Mouse (Mus musculus): Measurements from ENCODE around the gene Mettl21a. TPM values are rescaled to one million over a fixed set of nuclear protein-coding genes. Genes with fewer than 3 reads are reported as not detected.
"Not testable (repeated sequence)": the region's sequence is repeated elsewhere in the genome, so short reads cannot be mapped to it uniquely, and the experiment has no call there.

The Mettl21a gene
- 17.7 and 20.2 TPM in 2 replicates for polyA plus RNA-seq (2015; fragmentation: Nextera tagmentation; extraction: Ambion mirVana)

DNA sequence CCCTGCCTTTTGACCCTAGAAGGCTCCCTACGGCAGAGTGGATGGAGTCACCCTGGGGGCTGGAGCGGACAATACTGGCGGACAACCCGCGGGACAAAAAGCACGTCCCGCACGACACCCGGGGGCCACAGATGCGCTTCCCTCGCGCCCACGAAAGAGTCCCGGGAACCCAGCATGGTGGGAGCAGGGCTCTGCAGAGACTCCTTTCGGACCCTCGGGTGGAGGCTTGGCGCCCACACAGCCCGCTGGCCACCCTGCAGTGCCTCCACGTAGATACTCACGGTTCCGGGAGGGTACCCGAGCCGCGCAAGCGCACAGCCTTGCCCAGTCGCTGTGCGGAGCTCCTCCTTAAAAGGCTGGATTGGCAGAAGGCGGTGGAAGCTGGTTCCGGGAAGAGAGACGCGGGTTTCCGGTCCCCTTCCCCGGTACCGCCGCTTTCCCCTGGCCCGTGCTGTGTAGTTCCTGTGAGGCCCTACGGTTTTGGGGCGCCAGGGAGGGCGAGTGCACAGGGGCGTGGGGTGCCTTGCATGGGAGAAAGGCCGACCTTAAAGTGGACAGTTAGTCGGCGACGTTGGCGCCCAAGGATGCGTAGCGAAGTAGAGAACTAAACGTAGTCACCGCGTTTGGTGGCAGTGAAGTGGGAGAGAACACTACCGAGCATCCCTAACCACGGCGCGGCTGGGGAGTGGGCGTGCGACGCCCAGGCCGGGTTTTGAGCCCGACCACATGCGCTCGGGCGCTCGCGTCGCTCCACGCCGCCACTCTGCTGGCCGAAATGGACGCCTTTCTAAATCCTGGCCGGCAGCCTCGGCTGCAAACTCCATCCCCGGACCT is at the start of gene Mettl21a:
Gene Mettl21a (minus strand): TSS at position 362 of the 834 bp plus-strand sequence.
- no peaks in the 10 kb centered on the region for H3K9me3 ChIP-seq (replicated peaks)
- H3K4me1 ChIP-seq: peaks cover 31% of the 10 kb centered on the region
- peak within 1 kb of the TSS; percentile 84 for H3K4me3 ChIP-seq (replicated peaks)
- H3K4me2 ChIP-seq: peak within 1 kb of the TSS; percentile 90
- peaks cover 15% of the 10 kb centered on the region for H3K36me3 ChIP-seq
- peak within 1 kb of the TSS; percentile 99 for H3K27ac ChIP-seq
- peak; percentile 95 for ATAC-seq (replicated peaks; ENCODE audit: low FRiP score)
- peak within 1 kb of the TSS; percentile 84 for H3K9ac ChIP-seq
- WGBS: under 1% methylated on average over 72 of the region's 72 CpGs
- H3K27me3 ChIP-seq: no peaks in the 10 kb centered on the region

DNA sequence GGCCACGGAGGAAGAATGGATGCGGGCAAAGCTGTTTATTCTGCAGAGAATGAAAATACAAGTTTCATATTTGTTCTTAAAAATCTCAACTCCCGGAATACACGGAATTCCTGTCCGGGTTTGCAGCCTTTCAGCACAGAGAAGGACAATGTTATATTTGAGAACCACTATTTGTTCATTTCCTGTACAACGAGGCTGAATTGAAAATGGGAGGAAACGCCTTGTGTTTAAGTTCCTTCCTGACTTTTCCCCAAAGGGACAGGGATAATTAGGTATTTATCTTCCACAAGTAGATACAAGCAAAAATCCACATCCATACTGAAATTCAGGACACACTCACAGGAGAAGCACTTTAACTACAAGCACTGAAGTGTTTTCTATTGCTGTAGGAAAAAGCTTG is 41.8 kb upstream of the Mettl21a start:
- H3K27ac ChIP-seq: peak overlapping the region; percentile 62
- H3K9me3 ChIP-seq (replicated peaks): no peaks in the 10 kb centered on the region
- no peaks in the 10 kb centered on the region for H3K27me3 ChIP-seq
- no peak overlapping the region for H3K4me2 ChIP-seq
- 55% methylated on average over 7 of the region's 7 CpGs for WGBS
- no peaks in the 10 kb centered on the region for H3K36me3 ChIP-seq
- no peak overlapping the region for H3K9ac ChIP-seq
- ATAC-seq (replicated peaks; ENCODE audit: low FRiP score): no peak
- no peak overlapping the region for H3K4me3 ChIP-seq (replicated peaks)
- no peaks in the 10 kb centered on the region for H3K4me1 ChIP-seq

DNA sequence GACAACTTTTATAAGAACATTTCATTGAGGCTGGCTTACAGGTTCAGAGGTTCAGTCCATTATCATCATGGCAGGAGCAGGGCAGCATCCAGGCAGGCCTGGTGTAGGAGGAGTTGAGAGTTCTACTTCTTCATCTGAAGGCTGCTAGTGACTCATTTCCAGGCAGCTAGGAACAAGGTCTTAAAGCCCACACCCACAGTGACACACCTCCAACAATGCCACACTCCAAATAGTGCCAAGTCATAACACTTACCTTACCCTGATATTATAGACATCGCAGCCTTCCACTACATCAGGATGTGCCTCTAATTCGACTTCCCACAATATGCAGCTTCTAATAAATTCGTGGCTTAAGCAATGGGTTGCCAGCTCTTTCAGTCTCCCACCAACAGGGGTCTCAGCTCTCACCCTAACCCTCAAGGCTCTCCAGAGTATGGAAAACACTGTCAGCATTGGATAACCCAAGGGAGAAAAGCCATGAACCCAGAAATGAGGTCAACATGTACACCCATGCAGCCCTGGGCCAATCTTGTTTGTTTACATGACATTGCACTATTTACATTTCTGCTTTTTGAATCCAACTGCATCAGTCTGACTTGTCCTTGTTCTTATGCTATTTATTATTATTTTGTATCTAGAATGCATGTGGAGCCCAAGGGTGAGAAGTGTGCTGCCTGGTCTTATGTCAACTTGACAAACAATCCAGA is 39.5 kb upstream of the Mettl21a start:
- Histone ChIP-seq H3K4me3 (replicated peaks) (no peak overlapping the region), H3K4me2 (no peak overlapping the region), H3K4me1 (no peaks in the 10 kb centered on the region), H3K36me3 (no peaks in the 10 kb centered on the region), H3K27me3 (no peaks in the 10 kb centered on the region), H3K9ac (no peak overlapping the region), H3K9me3 (replicated peaks) (no peaks in the 10 kb centered on the region), H3K27ac (no peak overlapping the region)
- WGBS: 86% methylated on average over 3 of the region's 3 CpGs
- no peak for ATAC-seq (replicated peaks; ENCODE audit: low FRiP score)

DNA sequence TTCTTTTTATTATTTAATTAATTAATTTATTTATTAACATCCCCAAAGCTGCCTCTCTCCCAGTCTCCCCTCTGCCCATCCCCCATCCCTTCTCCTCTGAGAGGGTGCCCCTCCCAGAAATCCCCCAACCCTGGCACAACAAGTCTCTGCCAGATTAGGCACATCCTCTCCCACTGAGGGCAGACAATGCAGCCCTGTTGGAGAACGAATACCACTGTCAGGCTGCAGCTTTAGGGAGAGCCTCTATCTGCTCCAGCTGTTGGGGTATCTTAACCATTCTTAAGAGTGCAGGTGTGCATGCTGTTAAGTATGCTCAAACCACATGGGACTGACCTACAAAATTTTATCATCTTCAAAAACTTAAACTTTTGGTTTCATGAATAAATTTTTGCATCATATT is 38.4 kb upstream of the Mettl21a start:
- 26% methylated on average over 1 of the region's 1 CpGs for WGBS
- H3K4me1 ChIP-seq: no peaks in the 10 kb centered on the region
- no peaks in the 10 kb centered on the region for H3K9me3 ChIP-seq (replicated peaks)

DNA sequence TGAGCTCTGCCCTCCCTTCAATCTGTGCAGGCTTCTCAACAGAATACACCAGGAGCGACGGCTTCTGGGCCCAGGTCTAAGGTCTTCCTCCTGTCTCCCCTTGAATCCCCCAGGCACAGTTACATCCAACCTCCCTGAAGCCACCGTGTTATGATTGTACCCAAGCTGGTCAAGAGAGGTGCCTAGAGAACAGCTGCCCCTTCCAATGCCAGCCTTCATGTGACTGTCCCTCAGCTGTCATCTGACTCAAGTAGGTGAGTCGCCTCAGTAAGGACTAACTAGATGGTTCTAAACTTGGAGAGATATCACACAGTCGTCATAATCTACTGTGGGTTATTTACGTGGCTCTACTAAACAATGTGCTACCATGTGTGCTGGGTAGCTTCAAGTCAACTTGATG is 36.7 kb upstream of the Mettl21a start:
- Histone ChIP-seq H3K4me1 (no peaks in the 10 kb centered on the region), H3K27ac (no peak overlapping the region), H3K27me3 (no peaks in the 10 kb centered on the region), H3K9me3 (replicated peaks) (no peaks in the 10 kb centered on the region), H3K4me2 (no peak overlapping the region), H3K4me3 (replicated peaks) (no peak overlapping the region), H3K36me3 (no peaks in the 10 kb centered on the region), H3K9ac (no peak overlapping the region)
- WGBS: 94% methylated on average over 6 of the region's 6 CpGs
- no peak for ATAC-seq (replicated peaks; ENCODE audit: low FRiP score)

More for the DNA sequence above, 38.4 kb upstream of the Mettl21a start:
- no peaks in the 10 kb centered on the region for H3K36me3 ChIP-seq
- H3K4me2 ChIP-seq: no peak overlapping the region
- no peak overlapping the region for H3K27ac ChIP-seq
- no peak overlapping the region for H3K9ac ChIP-seq
- H3K4me3 ChIP-seq (replicated peaks): no peak overlapping the region
- H3K27me3 ChIP-seq: no peaks in the 10 kb centered on the region
- no peak for ATAC-seq (replicated peaks; ENCODE audit: low FRiP score)

DNA sequence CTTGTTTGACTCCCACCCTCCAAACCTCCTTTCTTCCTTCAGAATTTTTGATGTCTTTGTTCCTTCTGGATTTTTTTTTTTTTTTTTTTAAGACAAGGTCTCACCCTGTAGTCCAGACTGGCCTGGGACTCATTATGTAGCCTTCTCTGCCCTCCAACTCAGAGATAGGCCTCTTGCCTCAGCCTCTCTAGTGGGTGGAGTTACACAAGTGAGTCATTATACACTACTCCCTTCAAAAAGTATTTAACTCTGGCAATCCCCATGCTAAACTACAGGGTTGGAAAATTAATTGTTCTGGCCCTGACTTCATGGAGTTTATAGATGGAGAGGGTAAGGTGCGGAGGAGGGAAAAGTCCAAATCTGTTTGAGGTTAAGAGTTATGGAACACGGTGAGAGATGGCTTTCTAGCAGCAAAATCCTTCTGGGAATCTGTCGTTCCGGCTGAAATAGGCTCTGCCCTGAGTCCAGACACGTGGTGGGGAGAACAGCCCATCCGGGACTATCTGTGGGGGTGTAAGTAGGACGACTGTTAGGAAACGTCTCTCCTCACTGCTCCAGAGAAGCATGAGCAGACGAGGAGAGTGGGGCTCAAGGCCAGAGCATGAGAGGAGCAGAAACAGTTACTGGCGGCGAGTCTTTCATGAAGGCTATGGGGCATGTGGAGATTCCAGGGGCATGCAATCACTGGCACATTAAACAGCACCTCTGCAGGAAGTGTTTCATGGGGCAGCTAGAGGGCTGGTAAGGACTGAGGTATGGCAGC is 32.5 kb upstream of the Mettl21a start:
- H3K36me3 ChIP-seq: no peaks in the 10 kb centered on the region
- no peaks in the 10 kb centered on the region for H3K27me3 ChIP-seq
- no peaks in the 10 kb centered on the region for H3K4me1 ChIP-seq
- no peak overlapping the region for H3K9ac ChIP-seq
- H3K4me2 ChIP-seq: no peak overlapping the region
- 63% methylated on average over 11 of the region's 11 CpGs for WGBS
- H3K4me3 ChIP-seq (replicated peaks): no peak overlapping the region
- no peak overlapping the region for H3K27ac ChIP-seq
- H3K9me3 ChIP-seq (replicated peaks): no peaks in the 10 kb centered on the region
- ATAC-seq (replicated peaks; ENCODE audit: low FRiP score): no peak

DNA sequence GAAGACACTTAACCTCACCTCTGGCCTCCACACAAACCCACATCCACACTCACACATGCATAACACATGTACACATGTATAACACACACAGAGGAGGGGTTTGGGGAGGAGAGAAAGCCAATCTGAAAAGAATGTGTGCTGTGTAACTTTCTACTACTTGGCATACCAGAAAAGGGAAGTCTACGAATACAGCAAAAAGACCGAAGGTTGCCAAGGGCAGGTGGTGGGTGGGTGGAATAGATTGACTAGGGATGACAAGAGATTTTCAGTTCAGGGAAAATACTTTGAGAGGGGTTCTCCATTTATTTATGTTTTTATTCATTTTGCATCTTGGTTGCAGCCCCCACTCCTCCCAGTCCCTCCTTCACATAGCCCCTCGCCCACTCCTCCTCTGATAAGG is 27.5 kb upstream of the Mettl21a start:
- H3K9me3 ChIP-seq (replicated peaks): no peaks in the 10 kb centered on the region
- H3K4me2 ChIP-seq: no peak overlapping the region
- no peak for ATAC-seq (replicated peaks; ENCODE audit: low FRiP score)
- no peaks in the 10 kb centered on the region for H3K4me1 ChIP-seq
- H3K9ac ChIP-seq: no peak overlapping the region
- H3K27ac ChIP-seq: no peak overlapping the region
- H3K27me3 ChIP-seq: no peaks in the 10 kb centered on the region
- 92% methylated on average over 3 of the region's 3 CpGs for WGBS
- H3K4me3 ChIP-seq (replicated peaks): no peak overlapping the region
- no peaks in the 10 kb centered on the region for H3K36me3 ChIP-seq

DNA sequence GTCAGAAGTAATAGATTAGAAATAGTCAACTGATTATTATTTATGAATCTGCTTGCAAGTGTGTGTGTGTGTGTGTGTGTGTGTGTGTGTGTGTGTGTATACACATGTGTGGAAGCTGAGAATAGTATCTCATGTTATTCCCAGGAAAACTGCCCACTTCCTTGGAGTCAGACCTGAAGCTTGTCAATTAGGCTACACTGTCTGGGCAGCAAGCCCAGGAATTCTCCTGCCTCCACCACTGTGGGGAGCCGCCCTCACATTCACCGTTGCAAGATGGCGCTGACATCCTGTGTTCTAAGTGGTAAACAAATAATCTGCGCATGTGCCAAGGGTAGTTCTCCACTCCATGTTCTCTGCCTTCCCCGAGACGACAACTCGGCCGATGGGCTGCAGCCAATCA is 25.5 kb upstream of the Mettl21a start:
- WGBS: 95% methylated on average over 8 of the region's 8 CpGs
- not testable (repeated sequence) for H3K4me2 ChIP-seq; H3K9ac ChIP-seq; H3K36me3 ChIP-seq; H3K27me3 ChIP-seq; H3K4me1 ChIP-seq; H3K9me3 ChIP-seq (replicated peaks); H3K4me3 ChIP-seq (replicated peaks); H3K27ac ChIP-seq; ATAC-seq (replicated peaks; ENCODE audit: low FRiP score)

DNA sequence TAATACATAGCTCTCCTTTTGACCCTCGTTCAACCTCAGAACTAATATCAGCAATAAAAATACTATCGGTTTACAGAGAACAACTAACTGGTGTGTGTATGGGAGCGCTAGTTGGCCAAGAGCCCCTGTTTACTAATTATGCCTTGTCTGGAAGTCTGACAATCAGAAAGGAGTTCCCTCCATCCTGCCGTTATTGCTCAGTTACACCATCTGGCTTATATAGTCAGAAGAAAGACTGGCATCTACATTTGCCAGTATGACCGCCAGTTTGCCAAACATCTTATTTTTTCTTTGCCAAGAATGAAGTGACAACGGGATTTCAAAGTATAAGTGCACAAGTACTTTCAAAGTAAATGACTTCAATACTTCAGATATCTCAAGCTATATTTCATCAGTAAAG is 24.0 kb upstream of the Mettl21a start:
- Histone ChIP-seq H3K9me3 (replicated peaks) (no peaks in the 10 kb centered on the region), H3K27me3 (no peaks in the 10 kb centered on the region), H3K36me3 (no peaks in the 10 kb centered on the region), H3K4me2 (no peak overlapping the region), H3K27ac (no peak overlapping the region), H3K9ac (no peak overlapping the region), H3K4me1 (no peaks in the 10 kb centered on the region), H3K4me3 (replicated peaks) (no peak overlapping the region)
- 87% methylated on average over 6 of the region's 6 CpGs for WGBS
- no peak for ATAC-seq (replicated peaks; ENCODE audit: low FRiP score)

DNA sequence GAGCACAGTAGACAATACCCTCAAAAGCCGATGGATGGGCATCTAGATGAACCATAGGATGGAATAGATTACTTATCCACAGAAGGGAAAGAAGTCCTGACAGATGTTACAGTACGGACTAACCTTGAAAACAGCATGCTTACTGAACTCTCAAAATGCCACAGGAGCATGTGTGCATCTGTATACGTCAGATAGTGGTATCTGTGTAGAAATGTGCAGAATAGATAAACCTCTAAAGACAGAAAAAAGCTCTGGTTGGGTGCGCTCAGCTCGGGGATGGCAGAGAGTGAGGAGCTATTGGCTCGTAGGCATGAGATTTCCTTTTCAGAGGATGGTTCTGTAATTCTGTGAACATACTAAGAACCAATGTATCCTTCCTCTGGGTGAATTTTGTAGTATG is 22.2 kb upstream of the Mettl21a start:
- Histone ChIP-seq H3K4me2 (no peak overlapping the region), H3K4me3 (replicated peaks) (no peak overlapping the region), H3K27me3 (no peaks in the 10 kb centered on the region), H3K9ac (no peak overlapping the region), H3K27ac (no peak overlapping the region), H3K9me3 (replicated peaks) (no peaks in the 10 kb centered on the region), H3K4me1 (no peaks in the 10 kb centered on the region), H3K36me3 (no peaks in the 10 kb centered on the region)
- no peak for ATAC-seq (replicated peaks; ENCODE audit: low FRiP score)
- WGBS: 88% methylated on average over 6 of the region's 6 CpGs

DNA sequence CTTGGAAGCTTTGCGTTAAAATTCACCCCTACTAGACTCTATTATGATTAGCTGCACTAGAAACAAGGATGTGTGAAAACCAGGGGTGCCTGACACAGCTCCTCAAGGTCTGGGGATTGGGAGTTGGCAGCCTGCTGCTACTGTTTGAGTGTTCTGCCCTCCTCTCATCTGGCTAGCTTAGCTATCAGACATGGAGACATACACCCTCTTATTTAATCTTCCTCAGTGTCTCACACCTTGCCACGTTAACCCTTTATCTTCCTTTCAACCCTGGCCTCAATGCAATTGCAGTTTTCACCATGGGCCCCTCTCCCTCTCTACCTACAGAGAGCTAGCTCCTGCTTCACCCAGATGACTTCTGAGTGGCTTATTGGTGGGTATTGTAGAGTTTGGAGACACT is 18.6 kb upstream of the Mettl21a start:
- Histone ChIP-seq H3K9ac (no peak overlapping the region), H3K27ac (no peak overlapping the region), H3K4me3 (replicated peaks) (no peak overlapping the region), H3K36me3 (no peaks in the 10 kb centered on the region), H3K9me3 (replicated peaks) (no peaks in the 10 kb centered on the region), H3K4me2 (no peak overlapping the region), H3K4me1 (no peaks in the 10 kb centered on the region), H3K27me3 (no peaks in the 10 kb centered on the region)
- WGBS: 57% methylated on average over 2 of the region's 2 CpGs
- no peak for ATAC-seq (replicated peaks; ENCODE audit: low FRiP score)

DNA sequence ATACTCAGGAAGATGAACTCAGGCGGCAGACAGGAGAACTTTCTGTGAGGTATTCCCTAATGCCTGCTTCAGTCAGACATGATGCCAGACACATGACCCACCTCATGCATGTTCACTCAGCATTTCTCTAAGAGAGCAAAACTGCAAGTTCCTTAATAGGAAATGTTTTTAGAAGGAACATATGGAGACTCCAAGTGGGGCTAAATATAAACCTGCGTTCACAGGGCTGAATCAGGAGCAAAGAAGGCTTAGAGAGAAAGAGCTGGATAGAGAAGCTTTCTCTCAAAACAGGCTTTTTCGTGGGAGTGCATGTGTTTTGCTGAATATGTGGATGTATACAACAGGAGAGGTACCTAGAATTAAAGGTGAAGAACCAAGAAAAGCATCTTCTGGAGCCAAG is 16.2 kb upstream of the Mettl21a start:
- Histone ChIP-seq H3K9me3 (replicated peaks) (no peaks in the 10 kb centered on the region), H3K4me1 (no peaks in the 10 kb centered on the region), H3K27ac (no peak overlapping the region), H3K4me3 (replicated peaks) (no peak overlapping the region), H3K27me3 (no peaks in the 10 kb centered on the region), H3K36me3 (no peaks in the 10 kb centered on the region), H3K4me2 (no peak overlapping the region), H3K9ac (no peak overlapping the region)
- 80% methylated on average over 3 of the region's 3 CpGs for WGBS
- no peak for ATAC-seq (replicated peaks; ENCODE audit: low FRiP score)
